Comparison of ENCODE assay signal across 22 mouse cellular contexts in genomic region chr16:43900138-43900537, GRCm38 (mm10). TPM values are rescaled to one million over a fixed set of nuclear protein-coding genes. Genes with fewer than 3 reads are reported as not detected.
DNase-seq lines count a peak whose midpoint lies in the region; ATAC-seq and TF ChIP-seq lines count a peak whose summit lies in the region.
"Had no signal": no experiment of that assay in that cellular context is flagged by ENCODE, and none has a peak within 500 bp of the region (broad histone marks: within the 10 kb centered on the region; RNA-seq: fewer than 3 reads in every experiment).

No protein-coding gene starts in this region.

- ATAC-seq in G1E (ENCODE audit: extremely low read depth, insufficient number of reproducible peaks, low FRiP score, poor library complexity, severe bottlenecking) = peak; percentile 63
- 0 out of 2 replicates have a peak, but pooled peaks have one; percentile 44 for ATAC-seq in megakaryocyte-erythroid progenitor cell, adult 5-6 weeks (replicated peaks; ENCODE audit: low FRiP score, low TSS enrichment, poor library complexity, severe bottlenecking)
- ATAC-seq: Patski had no signal

- H3K27me3 ChIP-seq in G1E (ENCODE audit: insufficient read depth, low read length) = no peaks in the 10 kb centered on the region
- H3K27me3 ChIP-seq in MEL (ENCODE audit: control insufficient read depth in 1 of 2, insufficient read depth in 2 of 2, low read length in 2 of 2) = no peaks in the 10 kb centered on the region
- H3K27me3 ChIP-seq: CH12.LX, Patski had no signal

- peak; percentile 65 to 70; a peak in 3 of 4 replicates for TF ChIP-seq EP300 in MEL (IDR thresholded peaks at IDR 0.05; ENCODE audit: low read depth in 1 of 2, low read length in 2 of 2)

- TF ChIP-seq CTCF in G1E (IDR thresholded peaks at IDR 0.05; ENCODE audit: low read depth, low read length) = no peak
- no peak for TF ChIP-seq CTCF in MEL (IDR thresholded peaks at IDR 0.05 in 2 of 3, conservative IDR thresholded peaks at IDR 0.05 in 1 of 3; ENCODE audit: control insufficient read depth in 1 of 3, insufficient read depth in 1 of 3, low read depth in 2 of 3, low read length in 3 of 3, poor library complexity in 1 of 3, severe bottlenecking in 1 of 3)

- intact Hi-C loops in heart, postnatal 25 days (cut with DNase I) = no loop called here

- no peak for TF ChIP-seq RAD21 in MEL (IDR thresholded peaks at IDR 0.05; ENCODE audit: low read depth, low read length)

- H3K4me1 ChIP-seq in G1E (ENCODE audit: insufficient read depth, low read depth, low read length) (peaks cover 7% of the 10 kb centered on the region), MEL (ENCODE audit: control insufficient read depth in 1 of 2, insufficient read depth in 2 of 2, low read length in 2 of 2) (peaks cover 0 to 2% of the 10 kb centered on the region in 2 experiments; a peak in 1 of 4 replicates)

- peak; percentile 21 for DNase-seq in heart, adult 11 months
- no peak for DNase-seq in heart, postnatal 25 days (ENCODE audit: low spot score)
- DNase-seq in G1E (ENCODE audit: low spot score) (no peak), MEL (ENCODE audit: low read depth, low spot score) (peak; percentile 32), adipocyte (ENCODE audit: low spot score) (no peak)
- DNase-seq in cerebellum, postnatal 10 days = no peak
- no peak for DNase-seq in right cerebral cortex, adult 18-20 months
- DNase-seq: adrenal gland, adult 2 months; adrenal gland, adult 8-10 months; adrenal gland, postnatal 10 days; adrenal gland, postnatal 14 days; adrenal gland, postnatal 25 days; adrenal gland, postnatal 36 days; B cell, adult 2 months; cerebellum, adult 11 months; cerebellum, adult 11-12 months; cerebellum, adult 18-20 months; cerebellum, adult 2 months; cerebellum, adult 8-10 months had no signal

- H3K9ac ChIP-seq in MEL (ENCODE audit: control insufficient read depth, low read depth, low read length, poor library complexity, severe bottlenecking) = no peak overlapping the region

- H3K4me3 ChIP-seq in G1E (ENCODE audit: low read depth, low read length) (no peak overlapping the region), MEL (ENCODE audit: control insufficient read depth in 1 of 2, insufficient read depth in 1 of 2, low read depth in 2 of 2, low read length in 2 of 2) (no peak overlapping the region)

- H3K36me3 ChIP-seq in G1E (replicated peaks) = peaks cover 26% of the 10 kb centered on the region
- H3K36me3 ChIP-seq in MEL (ENCODE audit: control insufficient read depth in 1 of 2, insufficient read depth in 2 of 2, low read length in 2 of 2) = peaks cover 0 to 9% of the 10 kb centered on the region in 2 experiments; a peak in 2 of 4 replicates

- H3K79me2 ChIP-seq in MEL (ENCODE audit: control insufficient read depth, insufficient read depth, low read length, poor library complexity) = no peaks in the 10 kb centered on the region

- TF ChIP-seq POLR2A in MEL (IDR thresholded peaks at IDR 0.05; ENCODE audit: control insufficient read depth in 1 of 2, insufficient read depth in 1 of 2, low read depth in 1 of 2, low read length in 2 of 2, poor library complexity in 1 of 2) = no peak

- no peak overlapping the region for H3K27ac ChIP-seq in MEL (ENCODE audit: control insufficient read depth, low read depth, low read length)

- no peaks in the 10 kb centered on the region for H3K9me3 ChIP-seq in G1E (replicated peaks)
- H3K9me3 ChIP-seq in MEL (replicated peaks; ENCODE audit: insufficient read depth, low read length) = no peaks in the 10 kb centered on the region

TF ChIP-seq in MEL, 35 proteins besides CTCF, POLR2A, EP300 and RAD21:
- TF ChIP-seq NRF1 (IDR thresholded peaks at IDR 0.05; ENCODE audit: insufficient read depth, low read depth, low read length, poor library complexity, severe bottlenecking) (no peak), UBTF (IDR thresholded peaks at IDR 0.05; ENCODE audit: borderline replicate concordance, insufficient read depth, low read depth, low read length) (no peak), TAL1 (IDR thresholded peaks at IDR 0.05; ENCODE audit: low read length) (no peak), MYC (IDR thresholded peaks at IDR 0.05; ENCODE audit: low read depth, low read length) (no peak), ELF1 (IDR thresholded peaks at IDR 0.05; ENCODE audit: low read depth, low read length) (no peak), TCF12 (IDR thresholded peaks at IDR 0.05; ENCODE audit: low read depth, low read length) (peak; percentile 44; the same call in 1 of the 2 replicates), TBP (IDR thresholded peaks at IDR 0.05; ENCODE audit: low read depth, low read length) (no peak), ZC3H11A (IDR thresholded peaks at IDR 0.05; ENCODE audit: low read depth, low read length) (no peak), SMC3 (IDR thresholded peaks at IDR 0.05; ENCODE audit: low read depth, low read length) (no peak), HCFC1 (IDR thresholded peaks at IDR 0.05; ENCODE audit: low read depth, low read length) (no peak), GABPA (IDR thresholded peaks at IDR 0.05; ENCODE audit: low read depth, low read length) (no peak), GATA1 (IDR thresholded peaks at IDR 0.05; ENCODE audit: low read depth, low read length) (peak; percentile 87), JUND (IDR thresholded peaks at IDR 0.05; ENCODE audit: low read depth, low read length) (no peak), CHD2 (IDR thresholded peaks at IDR 0.05; ENCODE audit: low read length) (no peak), POLR2AphosphoS2 (IDR thresholded peaks at IDR 0.05; ENCODE audit: low read length) (no peak)

RNA-seq across cellular contexts. Expression of gene Ccdc191, which starts 10.5 kb away (rescaled TPM):
- 1 to 10 TPM; 2.2 to 3.3 TPM for total RNA-seq in heart, postnatal 25 days (2021)
- total RNA-seq in G1E (2014; fragmentation: Nextera tagmentation) (16.3 and 22.2 TPM in 2 replicates), G1E (2017) (11.2 and 19.6 TPM in 2 replicates), MEL (2012; rRNA removed) (5.1 and 7.2 TPM in 2 replicates)
- polyA plus RNA-seq in G1E (2012) (1.9 and 2.9 TPM in 2 replicates), MEL (2012; ENCODE audit: insufficient read depth in 1 of 2, insufficient read length in 2 of 2, low read depth in 1 of 2, low replicate concordance in 2 of 2, missing spikeins in 1 of 2) (1 to 10 TPM in 1 of 2 experiments, not detected in 1; 7.0 TPM)
- 8.3 and 8.8 TPM in 2 replicates for total RNA-seq in megakaryocyte-erythroid progenitor cell, adult 5-6 weeks (2014; fragmentation: Nextera tagmentation)
- 13.8 and 14.5 TPM in 2 replicates for total RNA-seq in megakaryocyte-erythroid progenitor cell, adult 5-6 weeks (2017)

RNA-seq across cellular contexts. Expression of gene Qtrt2, which starts 26.5 kb away (rescaled TPM):
- total RNA-seq in heart, postnatal 25 days (2021) = 10 to 100 TPM; 15.4 to 15.5 TPM
- total RNA-seq in G1E (2014; fragmentation: Nextera tagmentation) = 19.2 and 24.8 TPM in 2 replicates
- total RNA-seq in G1E (2017) = 27.5 and 31.9 TPM in 2 replicates
- 2.2 and 6.0 TPM in 2 replicates for polyA plus RNA-seq in G1E (2012)
- total RNA-seq in MEL (2012; rRNA removed) = 29.4 and 47.9 TPM in 2 replicates
- 10 to 100 TPM; 37.6 to 68.4 TPM for polyA plus RNA-seq in MEL (2012; ENCODE audit: insufficient read depth in 1 of 2, insufficient read length in 2 of 2, low read depth in 1 of 2, low replicate concordance in 2 of 2, missing spikeins in 1 of 2)
- total RNA-seq in megakaryocyte-erythroid progenitor cell, adult 5-6 weeks (2014; fragmentation: Nextera tagmentation) = 27.8 and 34.7 TPM in 2 replicates
- total RNA-seq in megakaryocyte-erythroid progenitor cell, adult 5-6 weeks (2017) = 59.7 and 76.6 TPM in 2 replicates

Comparison
In these comparisons a context has a peak if more than half of its experiments do, and no peak if none do; other contexts are left out.
1. DNase-seq: peak in heart, adult 11 months (single experiment) and MEL (single experiment); none in heart, postnatal 25 days (single experiment), G1E (single experiment), cerebellum, postnatal 10 days (0 of 2), right cerebral cortex, adult 18-20 months (single experiment) and adipocyte (single experiment).